Mouse (Mus musculus): Measurements from ENCODE around the gene Gm11549.
A peak's percentile ranks its signal among the peaks of the same experiment; 100 is the strongest.

The Gm11549 gene

GRCm38 (mm10) chr3:36521073-36522060 is at the start of gene Gm11549:
Gene Gm11549 (minus strand): TSS chr3:36521813.
- peak; percentile 13 for DNase-seq (ENCODE audit: low read depth, low spot score)

DNA sequence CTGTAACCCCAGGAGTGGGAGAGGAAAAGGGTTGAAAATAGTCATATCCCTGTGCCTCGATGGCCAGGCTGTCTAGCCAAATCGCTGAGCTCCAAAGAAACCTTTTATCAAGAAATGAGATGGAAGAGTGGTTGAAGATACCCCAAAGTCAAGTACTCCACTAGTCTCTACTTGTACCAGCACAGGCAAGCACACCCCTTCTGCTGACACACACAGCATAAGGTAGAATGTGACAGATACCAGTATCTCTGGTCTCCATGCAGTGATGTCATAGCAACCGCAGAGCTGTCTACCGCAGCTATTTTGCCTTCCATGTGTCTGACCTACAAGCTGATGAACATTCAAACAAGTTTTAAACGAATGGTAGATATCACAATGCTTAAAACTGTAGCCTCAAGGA is 48.2 kb upstream of the Gm11549 start:
- no peak for DNase-seq (ENCODE audit: low read depth, low spot score)

GRCm38 (mm10) chr3:36563666-36564065 is 42.1 kb upstream of the Gm11549 start:
- no peak for DNase-seq (ENCODE audit: low read depth, low spot score)

GRCm38 (mm10) chr3:36559606-36560005 is 38.0 kb upstream of the Gm11549 start:
- no peak for DNase-seq (ENCODE audit: low read depth, low spot score)

GRCm38 (mm10) chr3:36557601-36558000 is 36.0 kb upstream of the Gm11549 start:
- no peak for DNase-seq (ENCODE audit: low read depth, low spot score)

DNA sequence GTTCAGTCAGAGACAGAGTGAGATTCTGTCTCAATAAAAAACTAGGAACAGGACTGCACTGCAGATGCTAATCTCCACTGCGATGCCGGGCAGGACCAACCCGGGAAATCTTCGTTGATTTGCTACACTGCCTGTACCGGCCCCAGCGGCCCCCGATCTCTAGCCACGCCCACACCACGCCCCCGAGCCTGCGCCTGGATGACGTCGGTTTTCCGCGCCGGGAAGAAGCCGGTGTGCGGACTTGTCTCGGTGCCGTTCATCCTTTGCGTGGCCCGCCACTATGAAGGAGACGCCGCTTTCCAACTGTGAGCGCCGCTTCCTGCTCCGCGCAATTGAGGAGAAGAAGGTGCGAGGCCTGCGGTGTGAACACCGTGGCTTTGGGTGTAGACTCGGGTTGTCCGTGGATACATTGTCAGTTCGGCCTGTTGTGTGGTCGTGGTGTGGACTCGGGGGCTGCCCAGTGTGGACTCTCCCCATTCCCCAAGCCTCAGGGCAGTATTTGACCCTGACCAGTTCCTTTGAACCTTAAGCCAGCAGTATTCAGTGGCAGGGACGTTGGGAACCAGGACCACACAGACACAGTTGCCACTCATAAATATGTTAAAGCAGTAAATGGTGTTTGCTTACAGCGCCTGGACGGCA is 30.9 kb upstream of the Gm11549 start, which contains the start of gene Exosc9:
Gene Exosc9 (plus strand): TSS at position 201 of the 642 bp plus-strand sequence.
- DNase-seq (ENCODE audit: low read depth, low spot score), result peak; percentile 83

GRCm38 (mm10) chr3:36551851-36552384 is 30.3 kb upstream of the Gm11549 start:
- no peak for DNase-seq (ENCODE audit: low read depth, low spot score)

DNA sequence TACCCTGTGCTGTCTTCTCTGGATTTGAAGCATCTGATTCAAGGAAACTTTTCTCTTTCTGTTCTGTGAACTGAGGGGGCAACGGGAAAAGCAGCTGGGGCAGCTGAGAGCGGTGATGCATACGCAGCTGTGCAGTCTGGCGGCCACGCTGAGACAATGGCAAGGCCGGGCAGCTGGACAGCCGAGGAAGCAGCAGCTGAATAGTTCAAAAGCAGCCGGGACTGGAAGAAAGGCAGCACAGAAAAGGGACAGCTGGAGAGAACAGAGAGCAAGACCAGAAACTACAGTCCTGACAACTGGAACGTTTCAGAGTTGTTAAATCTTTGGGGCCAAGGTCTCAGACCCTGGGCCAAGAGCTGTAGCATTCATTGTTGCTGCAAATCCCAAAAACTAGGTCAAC is 29.7 kb upstream of the Gm11549 start:
- peak; percentile 32 for DNase-seq (ENCODE audit: low read depth, low spot score)

DNA sequence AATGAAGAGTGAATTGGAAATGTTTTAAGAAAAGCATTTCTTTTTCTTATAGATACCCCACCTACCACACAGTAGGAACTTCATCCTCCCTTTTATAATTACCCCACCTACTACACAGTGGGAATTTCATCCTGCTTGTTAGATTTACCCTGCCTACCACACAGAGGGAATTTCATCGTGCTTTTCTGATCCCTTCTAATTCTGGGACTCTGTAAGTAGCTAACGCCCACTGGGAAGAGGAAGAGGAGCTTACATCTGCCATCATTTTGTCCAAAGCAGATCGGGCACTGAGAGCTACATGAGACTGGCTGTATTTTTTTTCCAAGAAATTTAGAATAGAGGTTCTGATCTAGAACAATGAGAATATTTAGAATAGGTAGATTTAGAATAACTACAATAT is 23.3 kb upstream of the Gm11549 start:
- no peak for DNase-seq (ENCODE audit: low read depth, low spot score)

DNA sequence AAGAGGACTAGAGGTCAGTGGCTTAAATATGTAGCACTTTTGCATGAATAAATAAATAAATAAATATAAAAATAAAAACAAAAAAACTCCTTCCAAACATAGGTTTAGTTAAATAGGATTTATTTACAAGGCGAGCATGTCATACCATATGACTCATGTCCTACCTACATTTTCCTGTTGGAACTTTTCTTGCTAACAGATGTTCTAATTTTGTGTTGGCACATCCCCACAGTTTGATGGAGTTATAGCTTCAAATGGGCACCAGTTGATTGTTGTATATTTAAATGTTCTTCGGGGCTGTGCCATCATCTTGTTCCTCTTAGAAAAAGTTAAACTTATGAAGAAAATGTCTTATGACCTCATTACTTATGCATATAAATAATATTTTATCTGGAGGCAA is 19.8 kb upstream of the Gm11549 start:
- no peak for DNase-seq (ENCODE audit: low read depth, low spot score)

DNA sequence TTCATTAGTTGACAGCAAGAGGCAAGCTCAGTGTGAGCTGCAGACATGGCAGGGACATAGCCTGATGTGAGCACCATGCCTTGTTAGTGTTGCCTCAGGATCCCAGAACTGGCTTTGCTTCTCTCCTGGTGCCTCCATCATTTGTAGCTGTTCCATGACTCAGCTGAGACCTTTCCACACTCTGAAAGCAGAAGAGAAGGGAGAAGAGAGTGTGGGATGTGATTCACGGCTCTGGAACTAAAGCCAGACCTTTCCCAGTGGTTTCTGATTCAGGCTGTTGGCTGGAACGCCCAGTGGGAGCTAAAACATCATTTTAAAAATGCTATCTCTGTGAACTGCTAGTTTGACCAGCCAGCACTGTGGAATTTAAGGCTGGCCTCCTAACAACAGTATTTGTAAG is 19.1 kb upstream of the Gm11549 start:
- DNase-seq (ENCODE audit: low read depth, low spot score), result no peak

GRCm38 (mm10) chr3:36537701-36538470 is 16.3 kb upstream of the Gm11549 start:
- no peak for DNase-seq (ENCODE audit: low read depth, low spot score)

GRCm38 (mm10) chr3:36536041-36536440 is 14.4 kb upstream of the Gm11549 start:
- DNase-seq (ENCODE audit: low read depth, low spot score), result no peak

DNA sequence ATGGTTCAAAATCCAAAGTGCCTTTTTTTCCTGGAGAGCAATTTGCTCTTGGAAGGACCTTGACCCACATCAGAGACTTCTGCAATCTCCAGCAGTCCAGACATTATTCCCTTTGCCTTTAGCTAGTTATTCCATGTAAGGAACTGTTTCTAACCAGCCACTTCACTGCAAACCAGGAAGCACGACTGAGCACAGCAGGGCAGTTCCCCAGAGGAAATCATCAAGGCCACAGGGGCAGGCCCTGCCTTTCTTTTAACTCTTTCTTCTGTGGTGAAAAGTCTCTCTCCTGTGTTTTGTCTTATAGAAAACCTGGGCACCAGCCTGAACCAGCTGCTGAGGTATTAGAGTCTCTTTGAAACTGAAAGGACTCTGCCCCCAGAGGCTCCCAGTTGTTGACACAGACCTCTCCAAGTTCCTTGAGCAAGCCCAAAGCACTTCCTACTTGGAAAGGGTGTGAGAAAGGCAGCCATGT is 11.6 kb upstream of the Gm11549 start:
- no peak for DNase-seq (ENCODE audit: low read depth, low spot score)

- DNase-seq (ENCODE audit: low read depth, low spot score), result peak; percentile 16
Measured at GRCm38 (mm10) chr3:36532738-36533137, 11.1 kb upstream of the Gm11549 start.

DNA sequence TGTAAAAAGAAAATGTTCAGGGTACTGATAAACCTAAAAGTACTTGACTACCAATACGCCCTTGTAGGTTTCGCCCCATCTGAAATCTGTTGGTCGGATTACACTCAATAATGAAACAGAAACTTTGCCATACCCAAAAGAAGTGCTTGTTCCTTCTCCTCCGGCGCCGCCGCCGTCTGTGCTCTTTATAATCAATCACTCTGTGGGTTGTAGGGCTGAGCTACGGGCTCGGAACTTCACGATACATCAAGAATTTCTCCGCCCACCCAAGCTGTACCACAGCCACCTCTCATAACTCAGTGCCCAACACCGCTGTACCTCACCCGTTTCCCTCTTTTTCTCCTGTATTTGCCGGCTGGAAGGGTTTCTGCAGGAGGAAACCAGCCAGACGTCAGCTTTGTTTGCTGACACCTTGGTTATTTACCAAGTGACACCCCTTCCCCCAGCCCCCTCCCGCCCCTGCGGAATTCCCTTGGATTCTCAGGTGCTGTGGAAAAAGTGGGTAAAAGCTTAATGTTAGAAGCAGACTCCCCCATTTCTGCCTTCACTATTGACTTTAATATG is 10.4 kb upstream of the Gm11549 start:
- peak; percentile 42 for DNase-seq (ENCODE audit: low read depth, low spot score)

- no peak for DNase-seq (ENCODE audit: low read depth, low spot score)
Measured at GRCm38 (mm10) chr3:36531242-36531641, 9.6 kb upstream of the Gm11549 start.

- DNase-seq (ENCODE audit: low read depth, low spot score), result no peak
Measured at GRCm38 (mm10) chr3:36530781-36531180, 9.2 kb upstream of the Gm11549 start.

GRCm38 (mm10) chr3:36530345-36530744 is 8.7 kb upstream of the Gm11549 start:
- DNase-seq (ENCODE audit: low read depth, low spot score), result no peak

DNA sequence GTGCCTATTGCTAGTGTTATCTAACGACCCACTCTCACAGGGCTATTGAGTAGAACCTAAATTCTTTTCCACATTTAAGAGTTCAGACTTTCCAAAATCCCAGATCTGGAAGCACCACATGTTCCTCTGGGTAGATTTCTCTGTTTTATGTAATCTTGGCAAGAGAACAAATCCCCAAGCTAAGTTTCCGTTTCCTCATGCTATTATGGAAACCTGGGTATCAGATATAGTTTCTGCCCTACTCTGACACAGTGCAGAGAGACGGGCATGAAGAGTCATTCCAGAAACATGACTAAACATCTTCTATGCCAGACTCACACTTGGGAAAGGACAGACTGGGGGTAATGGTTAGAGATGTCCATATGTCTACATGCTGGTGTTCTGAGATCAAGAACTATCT is 2.9 kb upstream of the Gm11549 start:
- DNase-seq (ENCODE audit: low read depth, low spot score), result no peak

DNA sequence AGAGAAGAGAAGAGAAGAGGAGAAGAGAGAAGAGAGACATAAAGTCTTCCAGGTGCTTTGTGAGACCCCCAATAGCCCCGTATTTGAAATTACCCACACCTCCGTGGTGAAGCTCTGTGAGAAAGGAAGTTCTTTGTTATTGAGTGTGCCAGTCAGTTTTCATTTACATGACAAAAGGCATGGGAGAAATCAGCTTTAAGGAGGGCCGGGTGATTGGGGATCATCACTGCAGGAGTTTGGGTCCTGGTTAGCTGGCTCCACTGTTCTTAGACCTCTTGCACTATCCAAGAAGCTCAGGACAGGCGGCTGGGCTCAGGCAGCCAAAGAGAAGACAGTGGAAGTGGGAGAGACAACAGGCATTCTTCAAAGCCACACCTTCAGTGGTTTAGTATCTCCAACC is 524 bp upstream of the Gm11549 start:
- no peak for DNase-seq (ENCODE audit: low read depth, low spot score)

Measured in forelimb bud, embryonic 11.5 days (tissue).